Mouse (Mus musculus) granulocyte monocyte progenitor cell, adult 5-6 weeks (primary cell): Measurements from ENCODE around the gene Ints11. TPM values are rescaled to one million over a fixed set of nuclear protein-coding genes. Genes with fewer than 3 reads are reported as not detected.

ENCODE experiments used
- total RNA-seq, 2 experiments: library from RNA; stranded (forward) in 1 of 2; stranded (reverse) in 1 of 2; fragments of 200-712, 200-1000 nt in 1 of 2; fragments of >200 nt in 1 of 2; fragmentation: Nextera tagmentation in 1 of 2; gene quantifications; 2 replicates each; pipeline ENCODE4 v1.2.3; 2014 to 2017

The Ints11 gene
- total RNA-seq, 2 experiments from 2014 or later, result 37.9 to 64.7 TPM

Other genes starting within 250 kb of the Ints11 start
- 53.9 and 57.8 TPM in 2 replicates for gene Cdk11b, start 244.7 kb upstream of the Ints11 start, total RNA-seq (2014; fragmentation: Nextera tagmentation)
- 42.1 and 44.8 TPM in 2 replicates for gene Cdk11b, start 244.7 kb upstream of the Ints11 start, total RNA-seq (2017)
- not detected in 2 replicates for gene Gm10563, start 224.1 kb upstream of the Ints11 start, total RNA-seq (2014; fragmentation: Nextera tagmentation)
- not detected in 2 replicates for gene Gm10563, start 224.1 kb upstream of the Ints11 start, total RNA-seq (2017)
- gene Mmp23, start 216.2 kb upstream of the Ints11 start, total RNA-seq (2014; fragmentation: Nextera tagmentation), result not detected in 2 replicates
- gene Mmp23, start 216.2 kb upstream of the Ints11 start, total RNA-seq (2017), result not detected in 2 replicates
- 2.9 and 18.0 TPM in 2 replicates for gene Mib2, start 200.3 kb upstream of the Ints11 start, total RNA-seq (2014; fragmentation: Nextera tagmentation)
- gene Mib2, start 200.3 kb upstream of the Ints11 start, total RNA-seq (2017), result 15.6 and 17.7 TPM in 2 replicates
- gene Fndc10, start 175.2 kb upstream of the Ints11 start, total RNA-seq (2014; fragmentation: Nextera tagmentation), result 2.8 and 7.6 TPM in 2 replicates
- gene Fndc10, start 175.2 kb upstream of the Ints11 start, total RNA-seq (2017), result 0.88 and 2.1 TPM in 2 replicates
- gene Ssu72, start 164.7 kb upstream of the Ints11 start, total RNA-seq (2014; fragmentation: Nextera tagmentation), result 58.5 and 75.8 TPM in 2 replicates
- 80.5 and 99.6 TPM in 2 replicates for gene Ssu72, start 164.7 kb upstream of the Ints11 start, total RNA-seq (2017)
- gene Tmem240, start 134.7 kb upstream of the Ints11 start, total RNA-seq (2014; fragmentation: Nextera tagmentation), result 0.32 and 0.95 TPM in 2 replicates
- 0.31 TPM in 1 of 2 replicates, not detected in the other for gene Tmem240, start 134.7 kb upstream of the Ints11 start, total RNA-seq (2017)
- gene Atad3a, start 108.5 kb upstream of the Ints11 start, total RNA-seq (2014; fragmentation: Nextera tagmentation), result 66.8 and 134 TPM in 2 replicates
- gene Atad3a, start 108.5 kb upstream of the Ints11 start, total RNA-seq (2017), result 95.3 and 118 TPM in 2 replicates
- gene Vwa1, start 94.8 kb upstream of the Ints11 start, total RNA-seq (2014; fragmentation: Nextera tagmentation), result not detected in 2 replicates
- 0.26 and 0.36 TPM in 2 replicates for gene Vwa1, start 94.8 kb upstream of the Ints11 start, total RNA-seq (2017)
- gene Tmem88b, start 83.7 kb upstream of the Ints11 start, total RNA-seq (2014; fragmentation: Nextera tagmentation), result not detected in 2 replicates
- gene Tmem88b, start 83.7 kb upstream of the Ints11 start, total RNA-seq (2017), result not detected in 2 replicates
- gene Ankrd65, start 79.1 kb upstream of the Ints11 start, total RNA-seq (2014; fragmentation: Nextera tagmentation), result not detected in 2 replicates
- not detected in 2 replicates for gene Ankrd65, start 79.1 kb upstream of the Ints11 start, total RNA-seq (2017)
- 191 and 198 TPM in 2 replicates for gene Mrpl20, start 66.7 kb upstream of the Ints11 start, total RNA-seq (2014; fragmentation: Nextera tagmentation)
- 84.2 and 91.1 TPM in 2 replicates for gene Mrpl20, start 66.7 kb upstream of the Ints11 start, total RNA-seq (2017)
- gene Ccnl2, start 57.1 kb upstream of the Ints11 start, total RNA-seq (2014; fragmentation: Nextera tagmentation), result 94.6 and 104 TPM in 2 replicates
- gene Ccnl2, start 57.1 kb upstream of the Ints11 start, total RNA-seq (2017), result 75.5 and 84.0 TPM in 2 replicates
- gene Aurkaip1, start 38.3 kb upstream of the Ints11 start, total RNA-seq (2014; fragmentation: Nextera tagmentation), result 130 and 149 TPM in 2 replicates
- 101 and 159 TPM in 2 replicates for gene Aurkaip1, start 38.3 kb upstream of the Ints11 start, total RNA-seq (2017)
- 0.39 TPM in 1 of 2 replicates, not detected in the other for gene Mxra8, start 29.9 kb upstream of the Ints11 start, total RNA-seq (2014; fragmentation: Nextera tagmentation)
- gene Mxra8, start 29.9 kb upstream of the Ints11 start, total RNA-seq (2017), result not detected in 2 replicates
- 10.1 and 20.3 TPM in 2 replicates for gene Dvl1, start 22.1 kb upstream of the Ints11 start, total RNA-seq (2014; fragmentation: Nextera tagmentation)
- gene Dvl1, start 22.1 kb upstream of the Ints11 start, total RNA-seq (2017), result 12.4 and 21.6 TPM in 2 replicates
- 1.5 TPM in 1 of 2 replicates, not detected in the other for gene Tas1r3, start 6.2 kb upstream of the Ints11 start, total RNA-seq (2014; fragmentation: Nextera tagmentation)
- gene Tas1r3, start 6.2 kb upstream of the Ints11 start, total RNA-seq (2017), result 0.30 and 0.93 TPM in 2 replicates
- 9.4 and 16.7 TPM in 2 replicates for gene Cptp, start 106 bp upstream of the Ints11 start, total RNA-seq (2014; fragmentation: Nextera tagmentation)
- 7.0 and 7.8 TPM in 2 replicates for gene Cptp, start 106 bp upstream of the Ints11 start, total RNA-seq (2017)
- gene Pusl1, start 22.2 kb downstream of the Ints11 start, total RNA-seq (2014; fragmentation: Nextera tagmentation), result 21.2 and 29.3 TPM in 2 replicates
- 41.8 and 48.6 TPM in 2 replicates for gene Pusl1, start 22.2 kb downstream of the Ints11 start, total RNA-seq (2017)
- gene Acap3, start 22.3 kb downstream of the Ints11 start, total RNA-seq (2014; fragmentation: Nextera tagmentation), result 10.7 and 23.1 TPM in 2 replicates
- gene Acap3, start 22.3 kb downstream of the Ints11 start, total RNA-seq (2017), result 6.0 and 6.1 TPM in 2 replicates
- 68.8 and 78.6 TPM in 2 replicates for gene Ube2j2, start 74.3 kb downstream of the Ints11 start, total RNA-seq (2014; fragmentation: Nextera tagmentation)
- 81.6 and 84.8 TPM in 2 replicates for gene Ube2j2, start 74.3 kb downstream of the Ints11 start, total RNA-seq (2017)
- 15.4 and 32.2 TPM in 2 replicates for gene C1qtnf12, start 92.8 kb downstream of the Ints11 start, total RNA-seq (2014; fragmentation: Nextera tagmentation)
- 10.6 and 11.0 TPM in 2 replicates for gene C1qtnf12, start 92.8 kb downstream of the Ints11 start, total RNA-seq (2017)
- gene B3galt6, start 123.1 kb downstream of the Ints11 start, total RNA-seq (2014; fragmentation: Nextera tagmentation), result 6.4 and 6.6 TPM in 2 replicates
- 10.3 and 10.7 TPM in 2 replicates for gene B3galt6, start 123.1 kb downstream of the Ints11 start, total RNA-seq (2017)
- gene Sdf4, start 123.3 kb downstream of the Ints11 start, total RNA-seq (2014; fragmentation: Nextera tagmentation), result 62.0 and 73.4 TPM in 2 replicates
- 174 and 182 TPM in 2 replicates for gene Sdf4, start 123.3 kb downstream of the Ints11 start, total RNA-seq (2017)
- 2.2 TPM in 1 of 2 replicates, not detected in the other for gene Tnfrsf4, start 144.3 kb downstream of the Ints11 start, total RNA-seq (2014; fragmentation: Nextera tagmentation)
- gene Tnfrsf4, start 144.3 kb downstream of the Ints11 start, total RNA-seq (2017), result 1.1 TPM in 1 of 2 replicates, not detected in the other
- gene Tnfrsf18, start 156.6 kb downstream of the Ints11 start, total RNA-seq (2014; fragmentation: Nextera tagmentation), result 0.99 and 4.6 TPM in 2 replicates
- 1.9 and 4.6 TPM in 2 replicates for gene Tnfrsf18, start 156.6 kb downstream of the Ints11 start, total RNA-seq (2017)
- gene Ttll10, start 189.9 kb downstream of the Ints11 start, total RNA-seq (2014; fragmentation: Nextera tagmentation), result not detected in 2 replicates
- gene Ttll10, start 189.9 kb downstream of the Ints11 start, total RNA-seq (2017), result not detected in 2 replicates
- gene 9430015G10Rik, start 240.4 kb downstream of the Ints11 start, total RNA-seq (2014; fragmentation: Nextera tagmentation), result 32.2 and 43.0 TPM in 2 replicates
- 24.7 and 32.8 TPM in 2 replicates for gene 9430015G10Rik, start 240.4 kb downstream of the Ints11 start, total RNA-seq (2017)